Comparison of ENCODE assay signal across 18 mouse cellular contexts in genomic region chr11:7065876-7066275, GRCm38 (mm10). TPM values are rescaled to one million over a fixed set of nuclear protein-coding genes. Genes with fewer than 3 reads are reported as not detected.
DNase-seq lines count a peak whose midpoint lies in the region; ATAC-seq lines count a peak whose summit lies in the region.
"Had no signal": no experiment of that assay in that cellular context is flagged by ENCODE, and none has a peak within 500 bp of the region (broad histone marks: within the 10 kb centered on the region; RNA-seq: fewer than 3 reads in every experiment).

No protein-coding gene starts in this region.

- ATAC-seq in forebrain, embryonic 14.5 days = no peak
- ATAC-seq in neural tube, embryonic 12.5 days (ENCODE audit: low FRiP score, low read depth) = no peak
- ATAC-seq in midbrain, embryonic 14.5 days (ENCODE audit: low FRiP score, low TSS enrichment) = no peak

- DNase-seq in forebrain, embryonic 14.5 days (ENCODE audit: low spot score) = no peak
- DNase-seq in forebrain, embryonic 10.5 days (ENCODE audit: extremely low spot score, low spot score) = no peak
- DNase-seq in neural tube, embryonic 10.5 days (ENCODE audit: extremely low spot score, low spot score) = no peak
- DNase-seq in midbrain, embryonic 14.5 days = no peak
- DNase-seq in lung, postnatal 10 days = no peak
- DNase-seq in right cerebral cortex, postnatal 25 days = no peak
- DNase-seq: adrenal gland, postnatal 36 days; gastrocnemius, postnatal 14 days; heart, adult 2 months; kidney, adult 11 months; kidney, postnatal 10 days; liver, embryonic 13.5 days; right cerebral cortex, postnatal 14 days had no signal

- 50% methylated on average over 5 of the region's 5 CpGs for WGBS in forebrain, embryonic 14.5 days
- 45% methylated on average over 5 of the region's 5 CpGs for WGBS in forebrain, embryonic 10.5 days
- WGBS in neural tube, embryonic 12.5 days = 40% methylated on average over 5 of the region's 5 CpGs
- 46% methylated on average over 5 of the region's 5 CpGs for WGBS in midbrain, embryonic 14.5 days

- peaks cover 9% of the 10 kb centered on the region for H3K4me1 ChIP-seq in forebrain, embryonic 14.5 days (ENCODE audit: control insufficient read depth, insufficient read depth, low read length)
- H3K4me1 ChIP-seq in forebrain, embryonic 10.5 days = peaks cover 36% of the 10 kb centered on the region
- peaks cover 25% of the 10 kb centered on the region for H3K4me1 ChIP-seq in neural tube, embryonic 12.5 days
- peaks cover 24% of the 10 kb centered on the region for H3K4me1 ChIP-seq in midbrain, embryonic 14.5 days (ENCODE audit: control insufficient read depth, insufficient read depth, low read length)
- H3K4me1 ChIP-seq: liver, embryonic 13.5 days had no signal

- H3K36me3 ChIP-seq in forebrain, embryonic 14.5 days (ENCODE audit: control insufficient read depth, insufficient read depth, low read length) = no peaks in the 10 kb centered on the region
- H3K36me3 ChIP-seq in forebrain, embryonic 10.5 days (replicated peaks) = no peaks in the 10 kb centered on the region
- H3K36me3 ChIP-seq in neural tube, embryonic 12.5 days = no peaks in the 10 kb centered on the region
- no peaks in the 10 kb centered on the region for H3K36me3 ChIP-seq in midbrain, embryonic 14.5 days (ENCODE audit: control insufficient read depth, insufficient read depth, low read length)
- H3K36me3 ChIP-seq: embryonic facial prominence, embryonic 15.5 days; heart, embryonic 15.5 days; limb, embryonic 12.5 days; liver, embryonic 13.5 days had no signal

- peak overlapping the region; percentile 94 for H3K4me2 ChIP-seq in forebrain, embryonic 14.5 days (ENCODE audit: low read length)
- H3K4me2 ChIP-seq in neural tube, embryonic 12.5 days (replicated peaks) = peak overlapping the region; percentile 95
- peak overlapping the region; percentile 90 for H3K4me2 ChIP-seq in midbrain, embryonic 14.5 days (ENCODE audit: low read length)
- H3K4me2 ChIP-seq: embryonic facial prominence, embryonic 15.5 days; liver, embryonic 13.5 days had no signal

- H3K9ac ChIP-seq in forebrain, embryonic 14.5 days (ENCODE audit: low read length) = no peak overlapping the region
- H3K9ac ChIP-seq in neural tube, embryonic 12.5 days = no peak overlapping the region
- H3K9ac ChIP-seq in midbrain, embryonic 14.5 days (replicated peaks; ENCODE audit: low read length) = no peak overlapping the region
- H3K9ac ChIP-seq: embryonic facial prominence, embryonic 15.5 days; heart, embryonic 15.5 days; limb, embryonic 12.5 days; liver, embryonic 13.5 days had no signal

- H3K27me3 ChIP-seq in forebrain, embryonic 14.5 days (replicated peaks; ENCODE audit: control insufficient read depth, insufficient read depth, low read length) = peaks cover 25% of the 10 kb centered on the region
- H3K27me3 ChIP-seq in forebrain, embryonic 10.5 days (ENCODE audit: poor library complexity, severe bottlenecking) = peaks cover 70% of the 10 kb centered on the region
- peaks cover 50% of the 10 kb centered on the region for H3K27me3 ChIP-seq in neural tube, embryonic 12.5 days (replicated peaks)
- peaks cover 27% of the 10 kb centered on the region for H3K27me3 ChIP-seq in midbrain, embryonic 14.5 days (ENCODE audit: control insufficient read depth, insufficient read depth, low read length)

- no peak overlapping the region for H3K4me3 ChIP-seq in forebrain, embryonic 14.5 days (ENCODE audit: low read depth, low read length)
- no peak overlapping the region for H3K4me3 ChIP-seq in forebrain, embryonic 10.5 days
- no peak overlapping the region for H3K4me3 ChIP-seq in neural tube, embryonic 12.5 days
- H3K4me3 ChIP-seq in midbrain, embryonic 14.5 days (replicated peaks; ENCODE audit: low read depth, low read length) = peak overlapping the region; percentile 13
- H3K4me3 ChIP-seq: embryonic facial prominence, embryonic 15.5 days; heart, adult 2 months; heart, embryonic 15.5 days; liver, embryonic 13.5 days; myocyte had no signal

- H3K27ac ChIP-seq in forebrain, embryonic 14.5 days (ENCODE audit: low read depth, low read length) = no peak overlapping the region
- no peak overlapping the region for H3K27ac ChIP-seq in forebrain, embryonic 10.5 days
- H3K27ac ChIP-seq in neural tube, embryonic 12.5 days = no peak overlapping the region
- no peak overlapping the region for H3K27ac ChIP-seq in midbrain, embryonic 14.5 days (replicated peaks; ENCODE audit: low read depth, low read length)
- H3K27ac ChIP-seq: embryonic facial prominence, embryonic 15.5 days; heart, adult 2 months; heart, embryonic 15.5 days; limb, embryonic 12.5 days; liver, embryonic 13.5 days had no signal

- H3K9me3 ChIP-seq in forebrain, embryonic 14.5 days (replicated peaks; ENCODE audit: control insufficient read depth, low read length) = no peaks in the 10 kb centered on the region
- H3K9me3 ChIP-seq in forebrain, embryonic 10.5 days = no peaks in the 10 kb centered on the region
- H3K9me3 ChIP-seq in neural tube, embryonic 12.5 days = no peaks in the 10 kb centered on the region
- no peaks in the 10 kb centered on the region for H3K9me3 ChIP-seq in midbrain, embryonic 14.5 days (ENCODE audit: control insufficient read depth, low read length)
- H3K9me3 ChIP-seq: embryonic facial prominence, embryonic 15.5 days; heart, embryonic 15.5 days; limb, embryonic 12.5 days; liver, embryonic 13.5 days had no signal

RNA-seq across cellular contexts. Expression of gene Adcy1, which starts 2.6 kb away (rescaled TPM):
- 5.0 and 7.9 TPM in 2 replicates for polyA plus RNA-seq in forebrain, embryonic 14.5 days (2014; fragmentation: Nextera tagmentation; extraction: Ambion mirVana)
- 0.66 and 0.86 TPM in 2 replicates for polyA plus RNA-seq in forebrain, embryonic 10.5 days (2016; fragmentation: Nextera tagmentation; extraction: Ambion mirVana)
- polyA plus RNA-seq in neural tube, embryonic 12.5 days (2016; fragmentation: Nextera tagmentation; extraction: Ambion mirVana) = 2.6 TPM in 2 replicates
- polyA plus RNA-seq in midbrain, embryonic 14.5 days (2014; fragmentation: Nextera tagmentation; extraction: Ambion mirVana) = 9.9 and 10.7 TPM in 2 replicates
